Mouse (Mus musculus) kidney, postnatal 25 days (tissue): ENCODE data around the gene Cadm3.
A peak's percentile ranks its signal among the peaks of the same experiment; 100 is the strongest.

ENCODE experiments used
- DNase-seq, 2 experiments: peaks; one replicate each; pipeline ENCODE4 v3.0.0; 2021; ENCODE audit warnings: mixed read lengths in 2 of 2

The Cadm3 gene

GRCm38 (mm10) chr1:173367356-173368046 is at the start of gene Cadm3:
Gene Cadm3, minus strand, starts transcription at chr1:173367695.
- DNase-seq, result no peak

- no peak for DNase-seq
Observed at GRCm38 (mm10) chr1:173414631-173415030, 47.1 kb upstream of the Cadm3 start.

- DNase-seq, result no peak
Observed at GRCm38 (mm10) chr1:173411863-173412262, 44.4 kb upstream of the Cadm3 start.

GRCm38 (mm10) chr1:173409066-173409465 is 41.6 kb upstream of the Cadm3 start:
- DNase-seq, result no peak

GRCm38 (mm10) chr1:173404696-173405309 is 37.3 kb upstream of the Cadm3 start:
- DNase-seq, result no peak

- peak; percentile 52 to 80 for DNase-seq
Observed at GRCm38 (mm10) chr1:173398323-173398970, 31.0 kb upstream of the Cadm3 start.

GRCm38 (mm10) chr1:173391754-173392153 is 24.3 kb upstream of the Cadm3 start:
- DNase-seq, result no peak

- no peak for DNase-seq
Observed at GRCm38 (mm10) chr1:173389901-173390401, 22.5 kb upstream of the Cadm3 start.

GRCm38 (mm10) chr1:173389431-173389830 is 21.9 kb upstream of the Cadm3 start:
- DNase-seq, result no peak

GRCm38 (mm10) chr1:173381436-173381835 is 13.9 kb upstream of the Cadm3 start:
- no peak for DNase-seq

GRCm38 (mm10) chr1:173377380-173378112 is 10.1 kb upstream of the Cadm3 start:
- DNase-seq, result peak in 1 of 2 experiments; percentile 33

- no peak for DNase-seq
Observed at GRCm38 (mm10) chr1:173374020-173374419, 6.5 kb upstream of the Cadm3 start.

- no peak for DNase-seq
Observed at GRCm38 (mm10) chr1:173371586-173371985, 4.1 kb upstream of the Cadm3 start.

GRCm38 (mm10) chr1:173370456-173370855 is 3.0 kb upstream of the Cadm3 start:
- no peak for DNase-seq

- DNase-seq, result no peak
Observed at GRCm38 (mm10) chr1:173369611-173370010, 2.1 kb upstream of the Cadm3 start.

GRCm38 (mm10) chr1:173366701-173367355 is 667 bp downstream of the Cadm3 start:
- DNase-seq, result no peak

- DNase-seq, result no peak
Observed at GRCm38 (mm10) chr1:173365970-173366409, 1.5 kb downstream of the Cadm3 start.

- no peak for DNase-seq
Observed at GRCm38 (mm10) chr1:173364125-173364800, 3.2 kb downstream of the Cadm3 start.

- no peak for DNase-seq
Observed at GRCm38 (mm10) chr1:173363436-173363835, 4.1 kb downstream of the Cadm3 start.

GRCm38 (mm10) chr1:173361651-173362050 is 5.8 kb downstream of the Cadm3 start:
- DNase-seq, result peak; percentile 51 to 74

- DNase-seq, result no peak
Observed at GRCm38 (mm10) chr1:173359590-173360290, 7.8 kb downstream of the Cadm3 start.
